Mouse (Mus musculus) embryonic stem cell, embryonic (primary cell): Measurements from ENCODE around the gene Nanos3.

ENCODE experiments used
- CTCF ChIA-PET, 4 experiments: fragments of 300-600 bp in 2 of 4; fragments of 350-600 bp in 2 of 4; sonication (Branson Sonifier 250); formaldehyde crosslinking; loops; one replicate each; lab custom pipeline; 2022; ENCODE audit warnings: inconsistent platforms in 2 of 4; lab: Charles Lee
- POLR2A ChIA-PET, 4 experiments: fragments of 300-600 bp in 2 of 4; fragments of 350-600 bp in 2 of 4; sonication (Branson Sonifier 250); formaldehyde crosslinking; loops; one replicate each; lab custom pipeline; 2022; ENCODE audit warnings: antibody characterized with exemption in 4 of 4, inconsistent platforms in 1 of 4; lab: Charles Lee

The Nanos3 gene

GRCm38 (mm10) chr8:84140838-84141237, 44.2 kb downstream of the Nanos3 start:
- ChIA-PET POLR2A (interaction anchor here (0.6 to 4.2 kb wide), 7 partner anchors 8 to 220 kb away, joined by 3 to 19 read pairs (median 4); no protein-coding TSS in a partner anchor), CTCF (interaction anchor here (0.5 to 0.6 kb wide), 4 partner anchors 12 to 186 kb away, joined by 3 to 6 read pairs (median 3); partner anchors contain the start of gene Gm10644 (in 1 of the 4))

- POLR2A ChIA-PET, result interaction anchor here in 2 of 4 experiments (1.0 to 3.4 kb wide), 6 partner anchors 10 to 63 kb away, joined by 4 to 14 read pairs (median 6); partner anchors contain the start of genes 4930432K21Rik (in 1 of the 2), Cc2d1a (in 1 of the 2) and Dcaf15 (in 1 of the 2)
- CTCF ChIA-PET, result interaction anchor here in 1 of 4 experiments (0.6 to 0.7 kb wide), 2 partner anchors 160 to 796 kb away, joined by 3 to 5 read pairs; no protein-coding TSS in a partner anchor
Measured at GRCm38 (mm10) chr8:84137848-84138247, 47.2 kb downstream of the Nanos3 start.

GRCm38 (mm10) chr8:84132225-84132624, 52.8 kb downstream of the Nanos3 start:
- POLR2A ChIA-PET, result interaction anchor here in 3 of 4 experiments (0.9 to 4.6 kb wide), 12 partner anchors 9 to 75 kb away, joined by 3 to 35 read pairs (median 4); partner anchors contain the start of genes 4930432K21Rik (in 1 of the 3), Cc2d1a (in 1 of the 3), Dcaf15 (in 1 of the 3) and Rfx1 (in 1 of the 3)
- CTCF ChIA-PET, result interaction anchor here (0.6 to 1.6 kb wide), 5 partner anchors 12 to 684 kb away, joined by 3 read pairs; no protein-coding TSS in a partner anchor

GRCm38 (mm10) chr8:84130806-84131205, 54.2 kb downstream of the Nanos3 start:
- CTCF ChIA-PET, result interaction anchor here (0.8 to 1.7 kb wide), 8 partner anchors 76 to 123 kb away, joined by 3 to 5 read pairs (median 3); partner anchors contain the start of gene Il27ra (in 1 of the 4)

GRCm38 (mm10) chr8:84128277-84128676, 56.7 kb downstream of the Nanos3 start:
- ChIA-PET CTCF (interaction anchor here in 2 of 4 experiments (0.6 to 1.3 kb wide), 2 partner anchors 81 to 84 kb away, joined by 3 to 5 read pairs; partner anchors contain the start of gene Rln3 (in 1 of the 2)), POLR2A (interaction anchor here in 3 of 4 experiments (0.7 to 4.6 kb wide), 6 partner anchors 8 to 410 kb away, joined by 3 to 34 read pairs (median 9); partner anchors contain the start of genes 4930432K21Rik (in 1 of the 3), Cc2d1a (in 1 of the 3) and Dcaf15 (in 1 of the 3))

More at GRCm38 (mm10) chr8:84130806-84131205, 54.2 kb downstream of the Nanos3 start:
- POLR2A ChIA-PET, result interaction anchor here (0.5 to 4.6 kb wide), 40 partner anchors 10 to 840 kb away, joined by 3 to 35 read pairs (median 4); partner anchors contain the start of genes Cc2d1a (in 2 of the 4), Ccdc130 (in 2 of the 4), Dcaf15 (in 2 of the 4) and 4930432K21Rik (in 1 of the 4)

GRCm38 (mm10) chr8:84127202-84127901, 57.7 kb downstream of the Nanos3 start:
- ChIA-PET CTCF (interaction anchor here in 1 of 4 experiments (0.6 to 1.6 kb wide), 5 partner anchors 29 to 232 kb away, joined by 3 to 5 read pairs (median 4); partner anchors contain the start of gene Rln3), POLR2A (interaction anchor here in 3 of 4 experiments (0.6 to 3.9 kb wide), 18 partner anchors 9 to 409 kb away, joined by 3 to 14 read pairs (median 4); partner anchors contain the start of genes Dcaf15 (in 3 of the 3), 4930432K21Rik (in 2 of the 3), Cc2d1a (in 2 of the 3) and 1700067K01Rik (in 1 of the 3))

- ChIA-PET POLR2A (interaction anchor here in 3 of 4 experiments (0.6 to 3.9 kb wide), 20 partner anchors 11 to 956 kb away, joined by 3 to 14 read pairs (median 4); partner anchors contain the start of genes Dcaf15 (in 3 of the 3), 1700067K01Rik (in 2 of the 3), 4930432K21Rik (in 2 of the 3) and Cc2d1a (in 2 of the 3)), CTCF (interaction anchor here in 1 of 4 experiments (0.6 to 1.6 kb wide), 4 partner anchors 28 to 232 kb away, joined by 3 to 4 read pairs (median 4); no protein-coding TSS in a partner anchor)
Measured at GRCm38 (mm10) chr8:84126742-84127141, 58.3 kb downstream of the Nanos3 start.

- ChIA-PET POLR2A (interaction anchor here in 3 of 4 experiments (0.6 to 3.9 kb wide), 8 partner anchors 9 to 698 kb away, joined by 3 to 12 read pairs (median 4); partner anchors contain the start of genes Dcaf15 (in 2 of the 3) and Rfx1 (in 1 of the 3)), CTCF (interaction anchor here in 2 of 4 experiments (0.7 to 1.0 kb wide), 2 partner anchors 9 to 37 kb away, joined by 3 to 5 read pairs; no protein-coding TSS in a partner anchor)
Measured at GRCm38 (mm10) chr8:84125656-84126055, 59.4 kb downstream of the Nanos3 start, which contains the start of gene Podnl1. Gene Podnl1, plus strand, starts transcription at chr8:84125989.
